Mouse (Mus musculus) gastrocnemius, postnatal 4 days (tissue): ENCODE measurements around the gene Spry2. TPM values are rescaled to one million over a fixed set of nuclear protein-coding genes. Genes with fewer than 3 reads are reported as not detected.

Experiments
- DNase-seq, 2 experiments: peaks; one replicate each; pipeline ENCODE4 v3.0.0; 2021 to 2022; ENCODE audit warnings: low spot score in 2 of 2, mixed read lengths in 2 of 2
- total RNA-seq, 2 experiments: library from RNA; stranded (reverse); gene quantifications; 2 replicates each; pipeline ENCODE4 v1.2.3; 2021

Spry2 gene
- total RNA-seq, 2 experiments from 2014 or later, result 65.9 to 67.3 TPM

DNA sequence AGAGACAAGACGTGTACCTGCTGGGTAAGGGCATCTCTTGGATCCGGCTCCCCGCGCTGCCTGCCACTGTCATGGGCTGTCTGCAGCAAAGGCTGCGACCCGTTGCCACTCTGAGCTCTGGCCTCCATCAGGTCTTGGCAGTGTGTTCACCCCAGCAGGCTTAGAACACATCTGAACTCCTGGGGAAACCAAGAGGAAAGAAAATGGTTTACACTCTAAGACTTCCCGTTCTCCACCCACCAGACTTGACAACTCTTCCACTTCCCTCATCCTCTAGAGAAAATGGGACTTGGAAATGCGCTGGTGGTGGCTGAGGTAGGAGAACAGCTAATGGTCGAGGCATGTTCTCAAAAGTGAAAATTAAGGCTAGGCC, 3.0 kb downstream of the Spry2 start:
- DNase-seq, result no peak

DNA sequence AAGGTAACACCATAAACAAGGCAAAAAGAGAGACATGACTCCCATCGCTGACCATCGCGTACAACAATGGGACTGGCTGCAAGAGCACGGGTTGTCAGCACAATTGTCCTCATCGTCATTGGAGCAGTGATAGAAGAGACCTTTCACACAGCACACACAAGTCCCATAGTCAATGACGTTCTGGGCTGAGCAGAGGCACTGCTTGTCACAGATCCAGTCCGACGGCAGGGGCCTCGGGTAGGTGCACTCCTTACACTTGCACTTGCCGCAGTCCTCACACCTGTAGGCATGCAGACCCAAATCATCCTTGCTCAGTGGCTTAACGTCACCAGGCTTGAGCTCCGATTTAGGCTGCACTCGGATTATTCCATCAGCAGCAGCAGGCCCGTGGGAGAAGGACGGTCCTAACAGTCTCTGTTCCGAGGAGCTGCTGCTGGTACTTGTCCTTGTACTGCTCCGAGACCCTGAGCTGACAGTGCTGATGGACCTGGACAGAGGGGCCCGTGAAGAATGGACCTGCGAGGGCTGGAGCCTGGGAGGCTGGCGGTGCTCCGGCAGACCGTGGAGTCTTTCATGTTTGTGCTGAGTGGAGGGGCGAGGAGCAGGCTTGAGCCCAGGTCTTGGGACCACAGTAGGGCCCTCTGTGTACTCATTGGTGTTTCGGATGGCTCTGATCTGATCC, 3.5 kb downstream of the Spry2 start:
- DNase-seq, result peak; percentile 18 to 48

DNA sequence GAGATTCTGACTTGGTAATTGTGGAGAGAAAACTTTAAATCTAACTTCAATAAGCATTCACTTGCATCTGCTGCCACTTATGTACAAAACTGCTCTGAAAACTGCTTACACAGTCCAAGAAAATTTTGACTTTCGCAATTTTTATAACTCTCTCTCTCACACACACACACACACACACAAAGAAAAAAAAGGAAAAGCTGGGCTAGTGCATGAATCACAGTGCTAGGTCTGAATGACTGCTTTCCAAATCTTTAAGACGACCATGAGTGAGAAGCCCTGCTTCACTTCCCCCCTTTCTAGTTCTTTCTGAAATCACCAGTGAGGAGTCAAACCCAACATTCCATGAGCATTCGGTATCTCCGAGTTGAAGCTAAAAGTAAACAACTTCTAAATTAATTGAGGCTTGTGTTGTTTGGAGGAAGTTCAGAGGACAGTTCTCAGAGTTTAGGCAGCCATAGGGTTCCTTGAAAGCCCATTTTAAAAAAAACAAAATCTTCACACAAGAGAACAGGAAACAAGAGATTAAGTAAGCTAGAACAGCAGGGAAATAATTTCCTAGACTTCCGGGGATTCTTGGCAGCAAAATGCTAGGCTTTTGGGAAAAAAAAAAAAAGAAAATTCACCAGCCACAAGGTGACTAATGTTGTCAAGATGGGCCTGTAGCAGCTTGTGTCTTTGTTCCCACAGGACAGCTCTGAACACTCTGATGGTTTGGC, 5.9 kb downstream of the Spry2 start:
- no peak for DNase-seq

DNA sequence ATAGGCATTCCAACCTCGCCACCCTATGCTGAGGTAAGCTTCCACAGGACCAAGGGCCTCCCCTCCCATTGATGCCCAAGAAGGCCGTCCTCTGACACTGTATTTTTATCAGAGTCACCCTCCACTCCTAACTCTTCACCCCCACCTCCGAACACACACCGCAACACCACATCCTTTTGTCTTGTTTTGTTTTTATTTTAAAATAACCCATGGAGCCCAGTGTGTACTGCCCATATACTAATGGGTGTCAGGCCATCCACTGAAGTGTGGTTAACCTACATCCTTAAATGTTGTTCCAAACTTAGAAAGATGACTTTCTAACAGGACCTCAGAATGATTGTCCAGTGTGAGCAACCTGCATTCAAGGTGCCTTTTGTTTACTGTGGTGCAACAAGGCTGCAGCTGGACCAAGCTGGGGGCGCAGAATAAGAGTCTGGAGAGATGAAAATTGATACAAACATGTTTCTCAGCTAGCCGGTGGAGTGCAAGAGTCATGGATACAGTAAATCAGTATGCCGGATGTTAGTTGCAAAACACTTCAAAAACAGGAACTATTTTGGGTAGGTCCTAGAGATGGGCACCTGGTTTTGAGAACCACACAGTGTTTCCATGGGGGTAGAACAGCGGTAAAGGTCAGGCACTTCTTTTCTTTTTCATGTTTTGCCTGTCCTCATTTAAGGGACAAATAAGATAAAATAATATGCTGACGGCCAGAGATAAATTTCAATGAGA, 9.8 kb downstream of the Spry2 start:
- no peak for DNase-seq

DNA sequence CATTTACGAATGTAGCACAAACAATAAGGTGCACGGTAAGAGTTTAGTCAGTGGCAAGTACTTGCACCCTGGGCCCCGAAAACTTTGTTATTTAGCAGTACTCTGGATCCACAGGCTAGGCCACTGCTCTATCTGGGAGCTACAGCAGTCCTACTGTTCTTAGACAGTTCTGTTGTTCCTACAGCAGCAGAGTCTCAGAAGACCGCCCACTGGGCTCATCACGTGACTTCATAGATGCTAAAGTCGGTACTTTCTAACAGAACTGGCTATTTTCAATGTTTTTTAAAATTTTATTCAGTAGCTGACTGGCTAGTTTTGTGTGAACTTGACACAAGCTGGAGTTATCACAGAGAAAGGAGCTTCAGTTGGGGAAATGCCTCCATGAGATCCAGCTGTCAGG, 11.4 kb downstream of the Spry2 start:
- DNase-seq, result no peak

DNA sequence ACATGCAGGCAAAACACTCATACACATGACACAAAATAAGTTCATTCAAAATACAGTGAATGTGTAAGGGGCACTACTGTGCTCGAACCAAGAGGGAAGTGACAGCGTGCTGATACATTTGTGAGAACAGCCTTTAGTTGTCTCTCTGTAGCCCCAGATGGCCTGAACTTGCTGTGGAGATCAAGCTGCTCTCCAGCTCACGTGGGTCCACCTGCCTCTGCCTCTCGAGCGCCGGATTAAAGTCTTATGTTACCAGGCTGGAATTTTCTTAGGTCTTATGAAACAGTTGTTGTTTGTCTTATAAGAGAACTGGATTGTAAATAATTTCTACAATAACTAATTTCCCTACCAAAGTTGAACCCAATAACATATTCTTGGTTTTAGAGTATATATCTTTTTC, 13.4 kb downstream of the Spry2 start:
- no peak for DNase-seq

DNA sequence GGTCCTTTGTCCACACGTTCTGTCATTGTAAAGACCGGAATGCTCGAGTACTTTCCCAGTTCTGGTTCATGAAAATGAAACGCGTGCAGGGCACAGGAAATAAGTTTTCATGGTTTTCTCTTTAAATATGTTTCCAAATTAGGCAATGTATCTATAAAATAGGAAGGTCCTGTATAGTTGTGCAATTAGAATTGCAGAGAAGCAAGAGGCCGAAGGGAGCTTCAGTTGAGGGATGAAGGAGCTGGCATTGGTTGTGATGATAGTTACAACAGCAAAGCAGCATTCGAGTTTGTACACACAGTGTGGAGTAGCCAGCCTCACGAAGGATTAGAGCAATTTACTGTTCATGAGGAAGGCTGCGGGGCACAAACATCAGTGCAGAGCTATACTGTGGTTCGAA, 18.3 kb downstream of the Spry2 start:
- DNase-seq, result no peak

DNA sequence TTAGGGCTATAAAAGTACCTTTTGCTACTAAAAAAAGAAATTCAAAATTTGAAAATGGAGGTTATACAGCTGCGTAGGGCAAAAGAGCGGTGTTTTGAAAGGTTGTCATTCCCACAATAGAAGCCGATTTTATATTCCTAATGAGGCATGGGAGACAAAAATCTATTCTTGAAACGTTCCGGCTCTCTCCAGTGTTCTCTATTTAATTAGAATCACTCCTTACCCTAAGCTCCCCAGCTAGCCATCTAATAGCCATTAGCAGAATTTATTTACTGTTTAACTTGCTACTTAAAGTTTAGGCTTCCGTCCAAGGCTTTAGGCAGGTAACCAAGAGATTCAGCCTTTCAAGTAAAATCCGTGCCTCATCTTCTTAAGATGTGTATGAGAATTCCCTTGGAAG, 20.2 kb downstream of the Spry2 start:
- no peak for DNase-seq

DNA sequence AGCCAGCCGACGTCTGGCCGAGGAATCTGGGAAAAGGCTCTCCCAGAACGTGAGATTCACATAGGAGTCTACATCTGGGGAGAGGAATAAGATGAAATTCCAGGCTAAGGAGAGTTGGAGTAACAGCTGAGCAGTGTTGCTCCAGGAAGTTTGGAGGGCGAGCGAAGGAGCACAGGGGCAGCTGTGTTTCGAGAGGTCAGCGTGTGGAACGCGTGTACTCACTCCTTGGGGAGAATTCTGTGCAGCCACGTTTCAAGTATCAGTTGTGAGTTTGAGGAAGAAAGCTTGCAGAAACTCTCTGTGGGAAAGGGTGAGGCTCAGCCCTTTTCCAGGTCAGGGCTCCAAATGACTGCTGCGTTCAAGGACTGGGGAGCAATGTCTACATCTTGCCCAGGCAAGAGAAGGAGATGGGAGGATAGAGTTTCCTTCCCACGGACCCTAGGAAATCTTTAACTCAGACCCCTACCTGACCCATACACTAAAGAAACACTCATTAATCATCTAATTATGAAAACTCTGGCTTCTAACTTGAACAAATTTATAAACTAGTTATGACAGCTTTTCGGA, 26.2 kb downstream of the Spry2 start:
- no peak for DNase-seq

DNA sequence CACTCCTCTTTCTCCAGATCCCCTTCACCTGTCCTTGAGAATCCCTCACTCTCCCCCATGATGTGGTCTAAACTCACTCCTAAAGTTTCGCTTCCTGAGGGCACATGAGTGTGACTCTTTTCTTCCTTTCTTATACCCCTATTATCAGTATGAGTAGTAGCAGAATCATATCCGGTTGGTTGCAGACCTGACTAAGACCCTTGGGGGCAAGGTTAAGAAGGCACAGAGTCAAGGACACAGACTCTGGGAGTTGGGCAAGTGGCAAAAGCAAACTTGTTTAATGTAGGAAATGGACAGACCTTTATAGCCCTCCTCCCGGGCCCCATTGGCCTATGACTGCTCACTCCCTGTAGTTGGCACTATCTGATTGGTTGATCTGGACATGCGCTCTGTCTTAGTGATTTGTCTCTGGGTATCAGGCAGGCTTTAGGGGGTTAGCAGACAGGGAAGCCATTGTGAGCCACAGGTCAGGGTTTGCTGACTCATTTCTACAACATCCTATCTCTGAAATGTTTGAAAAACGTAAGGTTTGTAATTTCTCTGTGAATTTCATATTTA, 31.2 kb downstream of the Spry2 start:
- no peak for DNase-seq

DNA sequence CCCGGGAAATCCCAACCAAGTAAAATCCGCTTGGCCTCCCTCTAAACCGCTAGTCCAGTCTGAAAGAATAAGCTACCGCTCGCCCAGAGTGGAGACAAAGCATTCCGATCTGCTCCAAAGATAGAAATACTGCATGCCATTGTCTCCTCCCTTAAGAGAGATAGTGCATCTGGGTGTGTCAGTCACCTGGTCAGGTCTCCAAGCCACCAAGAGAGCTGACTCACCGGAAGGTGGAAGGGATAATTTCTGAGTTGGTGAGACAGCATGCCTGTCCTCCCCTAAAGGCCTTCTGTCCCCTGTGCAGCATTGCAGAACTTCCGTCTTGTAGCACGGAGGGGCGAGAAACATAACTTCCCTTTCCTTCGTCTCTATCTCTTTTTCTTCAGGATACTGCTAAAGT, 34.4 kb downstream of the Spry2 start:
- no peak for DNase-seq

DNA sequence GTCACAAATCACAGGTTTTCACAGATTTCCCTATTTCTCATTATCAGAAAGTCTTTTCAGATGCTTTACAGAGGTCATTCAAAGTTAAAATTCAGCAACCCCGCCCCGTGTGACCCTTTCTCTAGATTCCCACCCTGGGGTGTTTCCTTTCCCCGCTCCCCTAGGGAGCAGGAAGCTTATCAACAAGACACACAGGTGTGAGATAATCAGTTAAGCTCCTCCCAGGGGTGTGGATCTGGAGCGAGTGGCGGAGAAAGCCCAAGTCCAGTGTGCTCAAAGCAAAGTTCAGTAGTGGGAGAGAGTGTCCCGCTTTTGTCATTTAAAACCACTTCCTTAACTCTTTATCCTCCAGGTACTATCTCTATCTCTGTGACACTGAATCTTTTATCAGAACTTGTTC, 35.7 kb downstream of the Spry2 start:
- DNase-seq, result no peak

DNA sequence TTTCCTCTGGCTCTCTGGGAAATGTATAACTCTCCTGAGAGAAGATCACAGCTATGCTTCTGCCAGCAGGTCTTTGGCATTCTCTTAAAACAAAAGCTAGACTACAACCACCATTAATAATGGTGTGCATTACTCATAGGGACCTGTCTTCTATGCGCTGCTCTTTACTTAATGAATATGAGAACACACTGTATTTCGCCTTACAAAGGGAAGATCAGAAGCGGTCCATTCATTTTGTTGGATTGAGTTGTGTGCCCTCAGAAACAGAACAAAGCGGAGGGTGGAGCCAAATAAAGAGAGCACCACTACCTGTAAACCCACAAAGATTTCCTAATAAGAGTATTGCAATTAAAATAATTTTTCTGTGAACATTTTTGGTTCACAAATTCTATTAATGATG, 36.3 kb downstream of the Spry2 start:
- DNase-seq, result no peak

DNA sequence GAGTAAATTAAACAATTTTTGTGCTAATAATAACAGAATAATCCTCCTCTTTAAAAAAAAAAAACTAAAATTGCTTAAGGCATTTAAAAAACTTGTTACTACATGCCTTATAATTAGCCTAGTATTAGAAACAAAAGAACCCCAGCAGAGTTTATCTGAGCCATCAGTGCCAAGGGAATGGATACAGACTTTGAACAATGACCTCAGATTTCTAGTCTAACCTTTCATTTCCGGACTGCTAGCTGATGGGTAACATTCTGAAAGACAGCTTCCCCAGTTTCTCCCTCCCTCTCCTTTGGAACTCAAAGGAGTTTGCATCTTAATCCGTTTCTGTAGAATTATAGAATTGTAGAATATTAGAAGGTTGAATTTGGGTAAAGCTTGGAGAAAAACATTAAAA, 36.7 kb downstream of the Spry2 start:
- DNase-seq, result no peak

DNA sequence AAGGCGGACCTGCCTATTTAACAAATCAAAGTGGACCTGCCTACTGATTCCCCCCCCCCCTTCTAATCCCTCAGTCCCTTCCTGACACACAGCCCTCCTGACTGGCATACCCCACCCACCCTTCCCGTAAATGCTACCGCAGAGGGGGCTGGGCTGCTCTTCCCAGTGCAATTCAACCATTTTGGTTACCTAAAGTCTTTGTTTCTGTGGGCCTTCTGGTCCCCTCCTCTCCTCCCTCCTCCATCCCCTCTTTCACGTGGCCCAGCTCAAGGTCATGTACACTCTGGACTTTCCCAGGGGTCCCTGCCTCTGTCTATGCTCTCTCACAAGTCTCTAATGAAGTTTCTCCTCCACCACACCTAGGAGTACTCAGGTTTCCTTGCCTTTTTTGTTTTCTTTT, 37.3 kb downstream of the Spry2 start:
- DNase-seq, result no peak

DNA sequence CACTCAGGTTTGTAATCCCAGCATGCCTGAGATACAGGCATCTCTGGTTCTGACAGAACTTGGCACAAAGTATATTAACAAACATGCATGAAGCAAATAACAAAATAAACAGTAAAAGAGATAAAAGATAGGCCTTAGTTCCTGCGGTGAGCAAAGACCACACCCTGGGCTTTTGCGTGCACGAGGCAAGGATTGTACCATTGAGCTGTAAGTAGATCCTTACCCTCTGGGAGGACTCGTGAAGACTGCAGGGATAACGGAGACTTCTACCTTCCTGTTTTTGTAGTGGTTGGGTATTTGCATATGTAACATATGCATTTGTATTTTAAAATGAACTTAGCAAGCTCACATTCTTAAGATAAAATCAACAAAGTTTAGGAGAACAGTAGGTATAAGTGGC, 37.7 kb downstream of the Spry2 start:
- no peak for DNase-seq

DNA sequence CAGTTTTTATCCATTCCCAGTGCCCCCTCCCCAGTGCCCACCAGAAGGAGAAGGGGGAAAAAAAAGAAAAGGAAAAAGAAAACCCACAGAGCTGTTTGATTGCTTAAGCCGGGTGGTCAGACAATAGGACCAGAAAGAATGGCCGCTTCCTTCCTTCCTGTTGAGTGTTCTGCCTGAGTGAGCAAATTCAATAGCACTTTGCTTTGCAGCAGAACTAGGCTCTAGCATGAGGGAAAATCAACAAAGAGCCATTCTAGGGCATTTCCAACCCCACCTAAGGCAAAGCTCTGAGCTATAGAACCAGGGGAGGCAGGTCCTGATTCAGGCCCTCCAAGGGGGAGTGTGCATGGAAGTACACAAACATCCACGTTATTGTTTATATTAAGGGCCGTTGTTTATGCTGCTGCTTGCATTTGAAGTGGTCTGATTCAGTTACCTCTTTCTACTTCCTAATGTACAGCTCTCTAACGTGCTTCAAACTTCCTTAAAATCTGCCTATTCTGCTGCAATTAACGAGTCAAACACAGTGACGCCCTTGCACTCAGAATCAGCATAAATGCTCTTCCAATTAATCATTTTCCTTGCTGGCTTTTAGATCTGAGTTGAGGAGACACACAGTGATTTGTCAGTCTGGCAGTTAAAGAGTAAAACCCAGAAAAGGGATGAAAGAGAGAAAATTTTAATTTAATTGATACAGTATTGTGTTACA, 45.1 kb downstream of the Spry2 start:
- no peak for DNase-seq
